Mouse (Mus musculus) G1E (cell line): ENCODE results near the gene Pygm.

Experiments used
- CTCF ChIP-seq: IDR thresholded peaks from 2 replicates; pipeline ENCODE4 v1.5.1; 2012; ENCODE audit warnings: low read depth, low read length, inconsistent platforms, mixed read lengths
- GATA1 ChIP-seq: IDR thresholded peaks from 2 replicates; pipeline ENCODE4 v1.6.1; 2012; ENCODE audit warnings: borderline replicate concordance, low read length, inconsistent platforms, mixed read lengths
- GATA2 ChIP-seq: IDR thresholded peaks from 2 replicates; pipeline ENCODE4 v1.6.1; 2012; ENCODE audit warnings: low read depth, low read length, inconsistent platforms, borderline replicate concordance
- POLR2AphosphoS5 ChIP-seq: IDR thresholded peaks from 2 replicates; pipeline ENCODE4 v1.6.1; 2012; ENCODE audit warnings: low read depth, low read length, inconsistent platforms; ENCODE audit not compliant: insufficient replicate concordance

GRCm38 (mm10) chr19:6343996-6344395 lies 40.2 kb upstream of the Pygm start:
- TF ChIP-seq GATA1, result no peak
- no peak for TF ChIP-seq CTCF
- no peak for TF ChIP-seq GATA2
- no peak for TF ChIP-seq POLR2AphosphoS5
